In the genomic region with DNA sequence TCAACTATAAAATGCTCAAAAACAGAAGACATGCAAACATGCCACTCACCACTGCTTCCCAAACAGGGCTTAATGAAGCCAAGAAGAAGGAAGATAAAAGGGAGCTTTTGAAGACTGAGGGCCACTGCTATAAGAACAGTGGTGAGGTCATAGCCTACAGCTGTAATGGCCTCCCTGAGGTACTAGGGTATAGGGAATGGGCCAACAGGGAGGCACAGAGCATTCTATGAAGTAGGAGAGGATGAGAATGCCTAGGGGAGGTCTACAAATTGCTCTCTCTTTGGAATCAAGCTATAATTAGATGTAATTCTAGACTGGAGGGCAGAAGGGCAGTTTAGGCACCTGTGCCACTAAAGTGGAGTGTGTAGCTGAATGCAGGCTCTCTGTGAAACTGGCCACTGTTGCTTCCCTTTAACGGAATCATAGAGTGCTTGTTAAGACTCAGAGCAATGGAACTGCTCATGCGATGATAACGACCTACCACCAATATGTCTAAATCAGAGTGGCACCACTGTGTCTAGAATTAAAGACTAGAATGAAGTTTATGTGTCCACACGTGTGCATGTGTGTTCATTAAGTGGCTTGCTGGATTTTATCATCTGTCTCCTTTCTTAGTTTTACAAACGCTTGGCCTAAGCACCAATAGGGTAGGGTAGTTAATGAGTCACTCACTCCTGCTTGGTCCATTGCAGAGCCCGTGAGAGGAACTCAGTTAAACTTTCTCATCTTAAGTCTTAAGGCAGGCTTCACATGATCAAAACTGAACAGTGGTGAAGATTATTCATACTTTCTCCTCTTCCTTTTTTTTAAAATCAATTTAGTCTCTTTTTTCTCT, we compare ENCODE assay signal across 27 mouse cellular contexts. TPM values are rescaled to one million over a fixed set of nuclear protein-coding genes. Genes with fewer than 3 reads are reported as not detected.
DNase-seq lines count a peak whose midpoint lies in the region; ATAC-seq and TF ChIP-seq lines count a peak whose summit lies in the region.
"Had no signal": no experiment of that assay in that cellular context is flagged by ENCODE, and none has a peak within 500 bp of the region (broad histone marks: within the 10 kb centered on the region; RNA-seq: fewer than 3 reads in every experiment).

No protein-coding gene starts in this region.

- no peak for ATAC-seq in forebrain, postnatal 0 days
- ATAC-seq in embryonic facial prominence, embryonic 15.5 days (ENCODE audit: insufficient number of reproducible peaks, low FRiP score, low TSS enrichment, low read depth) = peak; percentile 79
- ATAC-seq in forebrain, embryonic 16.5 days = 0 out of 2 replicates have a peak, but pooled peaks have one; percentile 38
- ATAC-seq in erythroblast, adult 5-6 weeks (replicated peaks; ENCODE audit: low FRiP score, poor library complexity, severe bottlenecking) = no peak
- ATAC-seq: CD4-positive, CD25-positive, alpha-beta regulatory T cell, adult 4 months; liver, postnatal 0 days; lung, postnatal 0 days had no signal

- 54% methylated on average over 6 of the region's 6 CpGs for WGBS in forebrain, embryonic 10.5 days
- WGBS in forebrain, postnatal 0 days = 31% methylated on average over 6 of the region's 6 CpGs
- 71% methylated on average over 6 of the region's 6 CpGs for WGBS in embryonic facial prominence, embryonic 15.5 days
- WGBS in forebrain, embryonic 16.5 days = 27% methylated on average over 6 of the region's 6 CpGs

- no peak overlapping the region for H3K4me2 ChIP-seq in forebrain, postnatal 0 days (ENCODE audit: low read depth)
- no peak overlapping the region for H3K4me2 ChIP-seq in embryonic facial prominence, embryonic 15.5 days (replicated peaks)
- no peak overlapping the region for H3K4me2 ChIP-seq in forebrain, embryonic 16.5 days (ENCODE audit: low read length)
- H3K4me2 ChIP-seq: hindbrain, embryonic 13.5 days; liver, embryonic 11.5 days; midbrain, embryonic 11.5 days had no signal

- no peak for TF ChIP-seq CTCF in forebrain, postnatal 0 days (IDR thresholded peaks at IDR 0.05; ENCODE audit: low read depth)
- TF ChIP-seq CTCF in brain, embryonic 14.5 days (IDR thresholded peaks at IDR 0.05; ENCODE audit: borderline replicate concordance, extremely low read depth, insufficient read depth, insufficient read length) = no peak

- peaks cover 5% of the 10 kb centered on the region for H3K4me1 ChIP-seq in forebrain, embryonic 10.5 days
- no peaks in the 10 kb centered on the region for H3K4me1 ChIP-seq in forebrain, postnatal 0 days (ENCODE audit: insufficient read depth)
- H3K4me1 ChIP-seq in embryonic facial prominence, embryonic 15.5 days = no peaks in the 10 kb centered on the region
- H3K4me1 ChIP-seq in forebrain, embryonic 16.5 days (replicated peaks; ENCODE audit: control insufficient read depth, insufficient read depth, low read length) = no peaks in the 10 kb centered on the region
- H3K4me1 ChIP-seq: hindbrain, embryonic 13.5 days had no signal

- no peaks in the 10 kb centered on the region for H3K36me3 ChIP-seq in forebrain, embryonic 10.5 days (replicated peaks)
- no peaks in the 10 kb centered on the region for H3K36me3 ChIP-seq in forebrain, postnatal 0 days (ENCODE audit: insufficient read depth)
- H3K36me3 ChIP-seq in embryonic facial prominence, embryonic 15.5 days = no peaks in the 10 kb centered on the region
- H3K36me3 ChIP-seq in forebrain, embryonic 16.5 days (ENCODE audit: control insufficient read depth, insufficient read depth) = no peaks in the 10 kb centered on the region
- H3K36me3 ChIP-seq: hindbrain, embryonic 13.5 days had no signal

- H3K4me3 ChIP-seq in forebrain, embryonic 10.5 days = no peak overlapping the region
- no peak overlapping the region for H3K4me3 ChIP-seq in forebrain, postnatal 0 days (ENCODE audit: low read depth, low read length)
- no peak overlapping the region for H3K4me3 ChIP-seq in embryonic facial prominence, embryonic 15.5 days (replicated peaks)
- H3K4me3 ChIP-seq in forebrain, embryonic 16.5 days (replicated peaks; ENCODE audit: low read length) = no peak overlapping the region
- H3K4me3 ChIP-seq: erythroblast, embryonic 14.5 days; gastrocnemius, adult 2 months; hindbrain, embryonic 13.5 days had no signal

- DNase-seq in forebrain, embryonic 10.5 days (ENCODE audit: extremely low spot score, low spot score) = peak; percentile 26
- DNase-seq in forebrain, postnatal 0 days = no peak
- peak; percentile 71 for DNase-seq in brain, embryonic 14.5 days (ENCODE audit: low read depth)
- no peak for DNase-seq in spleen, adult 12 weeks (ENCODE audit: low spot score)
- DNase-seq: adrenal gland, postnatal 25 days; cerebellum, adult 11 months; cerebellum, adult 9-11 months; gastrocnemius, adult 2 months; heart, postnatal 36 days; kidney, adult 2 months; kidney, postnatal 36 days; layer of hippocampus, postnatal 36 days; liver, postnatal 0 days; right cerebral cortex, postnatal 4 days; thymus, adult 18-20 months; thymus, postnatal 36 days had no signal

- peaks cover 57% of the 10 kb centered on the region for H3K27me3 ChIP-seq in forebrain, embryonic 10.5 days (ENCODE audit: poor library complexity, severe bottlenecking)
- H3K27me3 ChIP-seq in forebrain, postnatal 0 days (ENCODE audit: insufficient read depth, low read length) = no peaks in the 10 kb centered on the region
- H3K27me3 ChIP-seq in embryonic facial prominence, embryonic 15.5 days = no peaks in the 10 kb centered on the region
- H3K27me3 ChIP-seq in forebrain, embryonic 16.5 days (replicated peaks; ENCODE audit: control insufficient read depth, insufficient read depth, low read length) = no peaks in the 10 kb centered on the region
- H3K27me3 ChIP-seq: hindbrain, embryonic 13.5 days had no signal

- TF ChIP-seq POLR2A in brain, embryonic 14.5 days (IDR thresholded peaks at IDR 0.05; ENCODE audit: borderline replicate concordance, extremely low read depth, insufficient read depth, insufficient read length, poor library complexity, severe bottlenecking) = no peak

- no peaks in the 10 kb centered on the region for H3K9me3 ChIP-seq in forebrain, embryonic 10.5 days
- H3K9me3 ChIP-seq in forebrain, postnatal 0 days (ENCODE audit: low read length) = no peaks in the 10 kb centered on the region
- no peaks in the 10 kb centered on the region for H3K9me3 ChIP-seq in embryonic facial prominence, embryonic 15.5 days (replicated peaks)
- H3K9me3 ChIP-seq in forebrain, embryonic 16.5 days (ENCODE audit: control insufficient read depth, low read length) = no peaks in the 10 kb centered on the region
- H3K9me3 ChIP-seq: hindbrain, embryonic 13.5 days had no signal

- no peak overlapping the region for H3K9ac ChIP-seq in forebrain, postnatal 0 days
- H3K9ac ChIP-seq in embryonic facial prominence, embryonic 15.5 days = no peak overlapping the region
- H3K9ac ChIP-seq in forebrain, embryonic 16.5 days (replicated peaks; ENCODE audit: low read depth, low read length) = no peak overlapping the region
- H3K9ac ChIP-seq: hindbrain, embryonic 13.5 days; liver, postnatal 0 days had no signal

- no peak overlapping the region for H3K27ac ChIP-seq in forebrain, embryonic 10.5 days
- H3K27ac ChIP-seq in forebrain, postnatal 0 days (ENCODE audit: low read depth, low read length) = no peak overlapping the region
- no peak overlapping the region for H3K27ac ChIP-seq in embryonic facial prominence, embryonic 15.5 days (replicated peaks)
- no peak overlapping the region for H3K27ac ChIP-seq in forebrain, embryonic 16.5 days (ENCODE audit: low read length)
- H3K27ac ChIP-seq: gastrocnemius, adult 2 months; hindbrain, embryonic 13.5 days had no signal

RNA-seq across cellular contexts. Expression of a gene that starts 35.2 kb away (rescaled TPM):
- 0.26 and 0.37 TPM in 2 replicates for polyA plus RNA-seq in forebrain, embryonic 10.5 days (2016; fragmentation: Nextera tagmentation; extraction: Ambion mirVana)
- total RNA-seq in forebrain, postnatal 0 days (2014; rRNA removed) = 1.6 and 1.8 TPM in 2 replicates
- polyA plus RNA-seq in forebrain, postnatal 0 days (2015; fragmentation: Nextera tagmentation; extraction: Ambion mirVana) = 0.82 and 1.2 TPM in 2 replicates
- 0.24 and 0.41 TPM in 2 replicates for polyA plus RNA-seq in brain, embryonic 14.5 days (2012; rRNA removed)
- 6.4 and 7.3 TPM in 2 replicates for polyA plus RNA-seq in embryonic facial prominence, embryonic 15.5 days (2015; fragmentation: Nextera tagmentation; extraction: Ambion mirVana)
- polyA plus RNA-seq in forebrain, embryonic 16.5 days (2015; fragmentation: Nextera tagmentation; extraction: Ambion mirVana) = 0.17 and 0.29 TPM in 2 replicates
- not detected in 2 replicates for total RNA-seq in erythroblast, adult 5-6 weeks (2015; ENCODE audit: low replicate concordance)
- total RNA-seq in erythroblast, adult 5-6 weeks (2017; ENCODE audit: low replicate concordance) = not detected in 2 replicates
- total RNA-seq: megakaryocyte progenitor cell, adult 5-6 weeks; monocyte, adult 5-6 weeks had no signal
- polyA plus RNA-seq: CD4-positive, CD25-positive, alpha-beta regulatory T cell, adult 4 months; erythroblast, embryonic 14.5 days had no signal

Comparison
In these comparisons a context has a peak if more than half of its experiments do, and no peak if none do; other contexts are left out.
1. DNase-seq: peak in forebrain, embryonic 10.5 days (single experiment) and brain, embryonic 14.5 days (single experiment); none in forebrain, postnatal 0 days (single experiment) and spleen, adult 12 weeks (single experiment).
2. ATAC-seq: peak in embryonic facial prominence, embryonic 15.5 days (single experiment) and forebrain, embryonic 16.5 days (single experiment); none in forebrain, postnatal 0 days (single experiment) and erythroblast, adult 5-6 weeks (single experiment).